In genomic region chr1:89756387-89756786, GRCm38 (mm10) we compare ENCODE assay signal across 33 mouse cellular contexts.
A peak's percentile ranks its signal among the peaks of the same experiment; 100 is the strongest.
DNase-seq lines count a peak whose midpoint lies in the region; ATAC-seq and TF ChIP-seq lines count a peak whose summit lies in the region.
"Had no signal": no experiment of that assay in that cellular context is flagged by ENCODE, and none has a peak within 500 bp of the region (broad histone marks: within the 10 kb centered on the region; RNA-seq: fewer than 3 reads in every experiment).

No protein-coding gene starts in this region.

- H3K4me3 ChIP-seq in E14TG2a.4 (replicated peaks; ENCODE audit: low read length), result 0 out of 2 replicates have a peak overlapping the region, but pooled peaks have one; percentile 23
- no peak overlapping the region for H3K4me3 ChIP-seq in midbrain, embryonic 15.5 days
- H3K4me3 ChIP-seq: embryonic facial prominence, embryonic 10.5 days; embryonic facial prominence, embryonic 15.5 days; forebrain, embryonic 15.5 days; heart, adult 2 months; heart, embryonic 12.5 days; kidney, embryonic 15.5 days; layer of hippocampus, adult 2 months; myocyte; neural tube, embryonic 13.5 days had no signal

- H3K4me1 ChIP-seq in E14TG2a.4 (replicated peaks; ENCODE audit: low read depth, low read length), result peaks cover 39% of the 10 kb centered on the region
- H3K4me1 ChIP-seq in midbrain, embryonic 15.5 days, result peaks cover 27% of the 10 kb centered on the region
- H3K4me1 ChIP-seq: embryonic facial prominence, embryonic 15.5 days; heart, embryonic 12.5 days had no signal

- H3K4me2 ChIP-seq in midbrain, embryonic 15.5 days, result no peak overlapping the region
- H3K4me2 ChIP-seq: embryonic facial prominence, embryonic 15.5 days; forebrain, embryonic 15.5 days; heart, embryonic 12.5 days; hindbrain, embryonic 14.5 days; kidney, embryonic 15.5 days; neural tube, embryonic 13.5 days had no signal

- TF ChIP-seq CTCF in E14TG2a.4 (conservative IDR thresholded peaks at IDR 0.05; ENCODE audit: low read length), result no peak
- TF ChIP-seq CTCF in brain, embryonic 14.5 days (IDR thresholded peaks at IDR 0.05; ENCODE audit: borderline replicate concordance, extremely low read depth, insufficient read depth, insufficient read length), result no peak

- peak; percentile 80 for DNase-seq in ES-CJ7 (ENCODE audit: low read depth, low spot score)
- DNase-seq in brain, embryonic 14.5 days (ENCODE audit: low read depth), result peak; percentile 41
- no peak for DNase-seq in kidney, postnatal 4 days
- no peak for DNase-seq in gastrocnemius, postnatal 14 days
- no peak for DNase-seq in right cerebral cortex, postnatal 36 days (ENCODE audit: low spot score in 2 of 2)
- DNase-seq: adrenal gland, adult 2 months; cerebellum, adult 8-10 months; cerebellum, postnatal 25 days; gastrocnemius, postnatal 36 days; heart, adult 2 months; heart, postnatal 4 days; kidney, adult 11 months; kidney, postnatal 25 days; liver; lung, adult 2 months; lung, postnatal 10 days; thymus, postnatal 4 days had no signal

- no peaks in the 10 kb centered on the region for H3K9me3 ChIP-seq in E14TG2a.4 (ENCODE audit: low read length)
- H3K9me3 ChIP-seq in midbrain, embryonic 15.5 days, result no peaks in the 10 kb centered on the region
- H3K9me3 ChIP-seq: embryonic facial prominence, embryonic 10.5 days; embryonic facial prominence, embryonic 15.5 days; forebrain, embryonic 15.5 days; kidney, embryonic 15.5 days; neural tube, embryonic 13.5 days had no signal

- no peak overlapping the region for H3K27ac ChIP-seq in midbrain, embryonic 15.5 days
- H3K27ac ChIP-seq: embryonic facial prominence, embryonic 10.5 days; embryonic facial prominence, embryonic 15.5 days; forebrain, embryonic 15.5 days; heart, adult 2 months; hindbrain, embryonic 14.5 days; layer of hippocampus, adult 2 months; liver, embryonic 14.5 days; neural tube, embryonic 13.5 days had no signal

- ATAC-seq in midbrain, embryonic 15.5 days (replicated peaks), result 0 out of 2 replicates have a peak, but pooled peaks have one; percentile 38
- ATAC-seq: activated CD4-positive, CD25-positive, alpha-beta regulatory T cell, adult 4 months; CD4-positive, CD25-positive, alpha-beta regulatory T cell, adult 4 months; forebrain, embryonic 15.5 days; inflammation-experienced regulatory T-cells, adult 6 months; Patski had no signal

- TF ChIP-seq POLR2A in brain, embryonic 14.5 days (IDR thresholded peaks at IDR 0.05; ENCODE audit: borderline replicate concordance, extremely low read depth, insufficient read depth, insufficient read length, poor library complexity, severe bottlenecking), result no peak

- H3K9ac ChIP-seq in midbrain, embryonic 15.5 days, result no peak overlapping the region
- H3K9ac ChIP-seq: embryonic facial prominence, embryonic 15.5 days; forebrain, embryonic 15.5 days; heart, embryonic 12.5 days; hindbrain, embryonic 14.5 days; kidney, embryonic 15.5 days; liver, embryonic 14.5 days; neural tube, embryonic 13.5 days had no signal

- H3K36me3 ChIP-seq in E14TG2a.4 (ENCODE audit: insufficient read depth, low read length), result peaks cover 3% of the 10 kb centered on the region; the same call in 1 of the 2 replicates
- no peaks in the 10 kb centered on the region for H3K36me3 ChIP-seq in midbrain, embryonic 15.5 days (replicated peaks)
- H3K36me3 ChIP-seq: embryonic facial prominence, embryonic 15.5 days; forebrain, embryonic 15.5 days; heart, embryonic 12.5 days; kidney, embryonic 15.5 days; neural tube, embryonic 13.5 days had no signal

- peaks cover 32% of the 10 kb centered on the region for H3K27me3 ChIP-seq in E14TG2a.4 (ENCODE audit: insufficient read depth, low read length)
- H3K27me3 ChIP-seq in midbrain, embryonic 15.5 days (replicated peaks), result peaks cover 10% of the 10 kb centered on the region; the same call in 1 of the 2 replicates
- H3K27me3 ChIP-seq: embryonic facial prominence, embryonic 15.5 days; heart, embryonic 12.5 days; neural tube, embryonic 13.5 days; Patski had no signal

- WGBS in midbrain, embryonic 15.5 days, result 9% methylated on average over 8 of the region's 8 CpGs

- intact Hi-C loops in gastrocnemius, postnatal 14 days (cut with DNase I; ENCODE audit: low total_unique reads), result no loop called here

Comparison
In these comparisons a context has a peak if more than half of its experiments do, and no peak if none do; other contexts are left out.
1. DNase-seq: peak in ES-CJ7 (single experiment) and brain, embryonic 14.5 days (single experiment); none in kidney, postnatal 4 days (0 of 2), gastrocnemius, postnatal 14 days (single experiment) and right cerebral cortex, postnatal 36 days (0 of 2).